Mouse (Mus musculus) MEL (cell line): ENCODE results near the gene Hectd4. TPM values are rescaled to one million over a fixed set of nuclear protein-coding genes. Genes with fewer than 3 reads are reported as not detected.

Experiments used
- DNase-seq: peaks from one replicate; pipeline ENCODE4 v3.0.0; 2011; ENCODE audit warnings: low read depth, low spot score
- H3K27ac ChIP-seq: 2 replicates; pipeline ENCODE4 v1.5.1; 2012; ENCODE audit warnings: low read depth, mild to moderate bottlenecking, control low read depth, low read length, moderate library complexity; ENCODE audit not compliant: control insufficient read depth
- H3K27me3 ChIP-seq, 2 experiments: fragments of 150-350 bp in 1 of 2; sonication (generic) in 1 of 2; 2 replicates each; pipeline ENCODE4 v1.6.1; 2012; ENCODE audit warnings: low read length in 2 of 2, mild to moderate bottlenecking in 2 of 2, improper control_type of control experiment in 1 of 2, moderate library complexity in 1 of 2; ENCODE audit not compliant: insufficient read depth in 2 of 2, control insufficient read depth in 1 of 2
- H3K36me3 ChIP-seq, 2 experiments: 2 replicates each; pipeline ENCODE4 v1.6.1; 2012 to 2014; ENCODE audit warnings: low read length in 2 of 2, improper control_type of control experiment in 1 of 2, inconsistent platforms in 1 of 2, mild to moderate bottlenecking in 1 of 2; ENCODE audit not compliant: insufficient read depth in 2 of 2, control insufficient read depth in 1 of 2
- H3K4me1 ChIP-seq, 2 experiments: fragments of 150-350 bp in 1 of 2; sonication (generic) in 1 of 2; 2 replicates each; pipeline ENCODE4 v1.6.1; 2012; ENCODE audit warnings: low read length in 2 of 2, improper control_type of control experiment in 1 of 2, mild to moderate bottlenecking in 1 of 2; ENCODE audit not compliant: insufficient read depth in 2 of 2, control insufficient read depth in 1 of 2
- H3K4me3 ChIP-seq, 2 experiments: fragments of 150-350 bp in 1 of 2; sonication (generic) in 1 of 2; 2 replicates each; pipeline ENCODE4 v1.5.1; 2012; ENCODE audit warnings: low read depth in 2 of 2, low read length in 2 of 2, mild to moderate bottlenecking in 2 of 2, moderate library complexity in 2 of 2, control low read depth in 1 of 2, improper control_type of control experiment in 1 of 2; ENCODE audit not compliant: control insufficient read depth in 1 of 2, insufficient read depth in 1 of 2
- H3K79me2 ChIP-seq: 2 replicates; pipeline ENCODE4 v1.6.1; 2012; ENCODE audit warnings: mild to moderate bottlenecking, low read length, moderate library complexity; ENCODE audit not compliant: control insufficient read depth, poor library complexity, insufficient read depth
- H3K9ac ChIP-seq: 2 replicates; pipeline ENCODE4 v1.6.1; 2012; ENCODE audit warnings: low read depth, mild to moderate bottlenecking, control low read depth, low read length, moderate library complexity; ENCODE audit not compliant: control insufficient read depth, poor library complexity, severe bottlenecking
- H3K9me3 ChIP-seq: fragments of 150-350 bp; sonication (generic); replicated peaks from 2 replicates; pipeline ENCODE4 v1.6.1; 2012; ENCODE audit warnings: mild to moderate bottlenecking, low read length, improper control_type of control experiment, moderate library complexity; ENCODE audit not compliant: insufficient read depth
- CHD1 ChIP-seq: IDR thresholded peaks from 2 replicates; pipeline ENCODE4 v1.6.1; 2012; ENCODE audit warnings: low read depth, mild to moderate bottlenecking, inconsistent platforms, low read length, improper control_type of control experiment
- ELF1 ChIP-seq: IDR thresholded peaks from 2 replicates; pipeline ENCODE4 v1.6.1; 2014; ENCODE audit warnings: low read depth, mild to moderate bottlenecking, inconsistent platforms, low read length, improper control_type of control experiment, moderate library complexity
- EP300 ChIP-seq, 2 experiments: IDR thresholded peaks; 2 replicates each; pipeline ENCODE4 v1.6.1; 2011; ENCODE audit warnings: improper control_type of control experiment in 2 of 2, low read length in 2 of 2, low read depth in 1 of 2, mild to moderate bottlenecking in 1 of 2
- ETS1 ChIP-seq: IDR thresholded peaks from 2 replicates; pipeline ENCODE4 v1.6.1; 2012; ENCODE audit warnings: low read depth, mild to moderate bottlenecking, inconsistent platforms, low read length, improper control_type of control experiment, moderate library complexity
- GATA1 ChIP-seq: IDR thresholded peaks from 2 replicates; pipeline ENCODE4 v1.6.1; 2011; ENCODE audit warnings: low read depth, low read length, improper control_type of control experiment
- HCFC1 ChIP-seq: IDR thresholded peaks from 2 replicates; pipeline ENCODE4 v1.6.1; 2012; ENCODE audit warnings: low read depth, mild to moderate bottlenecking, inconsistent platforms, low read length, improper control_type of control experiment, moderate library complexity
- MAFK ChIP-seq: IDR thresholded peaks from 2 replicates; pipeline ENCODE4 v1.6.1; 2011; ENCODE audit warnings: low read depth, mild to moderate bottlenecking, low read length, improper control_type of control experiment, borderline replicate concordance
- MAZ ChIP-seq: IDR thresholded peaks from 2 replicates; pipeline ENCODE4 v1.6.1; 2012; ENCODE audit warnings: low read depth, mild to moderate bottlenecking, inconsistent platforms, low read length, improper control_type of control experiment
- NELFE ChIP-seq: IDR thresholded peaks from 2 replicates; pipeline ENCODE4 v1.6.1; 2011; ENCODE audit warnings: low read depth, low read length, improper control_type of control experiment
- NRF1 ChIP-seq: IDR thresholded peaks from 2 replicates; pipeline ENCODE4 v1.6.1; 2014; ENCODE audit warnings: low read depth, mild to moderate bottlenecking, inconsistent platforms, low read length, improper control_type of control experiment, moderate library complexity; ENCODE audit not compliant: poor library complexity, insufficient read depth, severe bottlenecking
- POLR2AphosphoS2 ChIP-seq: IDR thresholded peaks from 2 replicates; pipeline ENCODE4 v1.6.1; 2011; ENCODE audit warnings: low read length, improper control_type of control experiment
- POLR2AphosphoS5 ChIP-seq: IDR thresholded peaks from 2 replicates; pipeline ENCODE4 v1.6.1; 2012; ENCODE audit warnings: low read depth, borderline replicate concordance, mild to moderate bottlenecking, inconsistent platforms, low read length, moderate library complexity, mixed read lengths
- SIN3A ChIP-seq: IDR thresholded peaks from 2 replicates; pipeline ENCODE4 v1.6.1; 2012; ENCODE audit warnings: low read length, improper control_type of control experiment, inconsistent platforms
- TBP ChIP-seq: IDR thresholded peaks from 2 replicates; pipeline ENCODE4 v1.8.0; 2011; ENCODE audit warnings: low read depth, low read length, improper control_type of control experiment
- TCF12 ChIP-seq: IDR thresholded peaks from 2 replicates; pipeline ENCODE4 v1.6.1; 2014; ENCODE audit warnings: low read depth, mild to moderate bottlenecking, inconsistent platforms, low read length, improper control_type of control experiment, moderate library complexity
- USF2 ChIP-seq, 2 experiments: IDR thresholded peaks; 2 replicates each; pipeline ENCODE4 v1.6.1; 2011 to 2012; ENCODE audit warnings: improper control_type of control experiment in 2 of 2, low read length in 2 of 2, borderline replicate concordance in 1 of 2, inconsistent platforms in 1 of 2, low read depth in 1 of 2, mild to moderate bottlenecking in 1 of 2; ENCODE audit not compliant: insufficient read depth in 1 of 2
- ZC3H11A ChIP-seq: IDR thresholded peaks from 2 replicates; pipeline ENCODE4 v1.6.1; 2012; ENCODE audit warnings: low read depth, mild to moderate bottlenecking, inconsistent platforms, low read length, improper control_type of control experiment
- ZMIZ1 ChIP-seq: IDR thresholded peaks from 2 replicates; pipeline ENCODE4 v1.6.1; 2012; ENCODE audit warnings: low read depth, mild to moderate bottlenecking, inconsistent platforms, low read length, improper control_type of control experiment, moderate library complexity
- polyA plus RNA-seq, 2 experiments: library from polyadenylated mRNA; stranded (reverse) in 1 of 2; unstranded in 1 of 2; fragments of >175 nt in 1 of 2; fragments of >200 nt in 1 of 2; gene quantifications; 2 replicates each; pipeline versions ENCODE4 v1.2.1 to v1.2.4; 2012; ENCODE audit warnings: low replicate concordance in 2 of 2, low read depth in 1 of 2; ENCODE audit not compliant: insufficient read length in 2 of 2, insufficient read depth in 1 of 2, missing spikeins in 1 of 2
- total RNA-seq: library from RNA; depleted of rRNA; stranded (reverse); fragments of 300-350 nt; gene quantifications from 2 replicates; pipeline ENCODE4 v1.2.3, GENCODE M21; 2012

Gene Hectd4
- total and polyA plus RNA-seq, 3 experiments: 7.0 to 10.8 TPM; not detected in 1

GRCm38 (mm10) chr5:121361696-121362095 lies 141.7 kb downstream of the Hectd4 start:
- no peak overlapping the region for H3K4me3 ChIP-seq
- H3K27me3 ChIP-seq: no peaks in the 10 kb centered on the region
- H3K79me2 ChIP-seq: no peaks in the 10 kb centered on the region
- no peak for TF ChIP-seq ZC3H11A
- TF ChIP-seq ETS1: no peak
- no peak for TF ChIP-seq EP300 (IDR thresholded peaks at IDR 0.05; ENCODE audit: low read depth in 1 of 2, low read length in 2 of 2)
- no peak for TF ChIP-seq MAZ
- no peak for TF ChIP-seq NRF1
- no peak for TF ChIP-seq MAFK
- no peak for TF ChIP-seq POLR2AphosphoS2
- no peak for TF ChIP-seq HCFC1
- TF ChIP-seq TCF12: no peak
- TF ChIP-seq SIN3A: no peak
- TF ChIP-seq TBP: no peak
- no peak for TF ChIP-seq GATA1
- no peak for TF ChIP-seq ZMIZ1
- no peak for TF ChIP-seq NELFE
- no peak overlapping the region for H3K9ac ChIP-seq
- peaks cover 0 to 4% of the 10 kb centered on the region in 2 experiments; a peak in 1 of 4 replicates for H3K36me3 ChIP-seq
- no peak overlapping the region for H3K27ac ChIP-seq
- H3K4me1 ChIP-seq: no peaks in the 10 kb centered on the region
- no peaks in the 10 kb centered on the region for H3K9me3 ChIP-seq
- no peak for DNase-seq

DNA sequence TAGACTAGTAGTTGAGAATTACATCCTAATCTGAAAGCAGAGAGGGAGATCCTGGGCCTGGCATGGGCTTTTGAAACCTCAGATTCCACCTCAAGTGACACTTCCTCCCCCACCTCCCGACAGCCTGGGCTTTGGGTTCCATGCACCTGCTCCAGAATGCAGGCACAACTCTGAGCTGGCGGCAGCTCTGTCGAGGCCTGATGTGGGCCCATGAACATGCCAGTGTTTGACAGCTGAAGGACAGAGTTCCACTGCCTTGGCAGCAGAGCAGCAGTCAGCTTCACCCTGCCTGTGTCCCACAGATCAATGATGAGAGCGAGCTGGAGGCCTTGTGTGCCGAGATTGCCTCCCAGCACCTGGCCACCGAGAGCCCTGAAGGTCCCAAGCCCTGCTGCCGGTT lies 143.4 kb downstream of the Hectd4 start:
- TF ChIP-seq POLR2AphosphoS5 (no peak), ELF1 (no peak), USF2 (IDR thresholded peaks at IDR 0.05; ENCODE audit: borderline replicate concordance in 1 of 2, insufficient read depth in 1 of 2, low read depth in 1 of 2, low read length in 2 of 2) (no peak), CHD1 (no peak), HCFC1 (no peak)
- no peak overlapping the region for H3K9ac ChIP-seq
- H3K4me3 ChIP-seq: no peak overlapping the region
- H3K27me3 ChIP-seq: no peaks in the 10 kb centered on the region
- H3K9me3 ChIP-seq: no peaks in the 10 kb centered on the region
- H3K36me3 ChIP-seq: peaks cover 0 to 4% of the 10 kb centered on the region in 2 experiments; a peak in 1 of 4 replicates
- no peak overlapping the region for H3K27ac ChIP-seq
- no peak for DNase-seq
- H3K4me1 ChIP-seq: no peaks in the 10 kb centered on the region
- H3K79me2 ChIP-seq: no peaks in the 10 kb centered on the region
